Mouse (Mus musculus): ENCODE results near the gene Ugcg. TPM values are rescaled to one million over a fixed set of nuclear protein-coding genes. Genes with fewer than 3 reads are reported as not detected.

The Ugcg gene
- total RNA-seq (2023) = 10 to 100 TPM; 57.8 to 58.4 TPM

DNA sequence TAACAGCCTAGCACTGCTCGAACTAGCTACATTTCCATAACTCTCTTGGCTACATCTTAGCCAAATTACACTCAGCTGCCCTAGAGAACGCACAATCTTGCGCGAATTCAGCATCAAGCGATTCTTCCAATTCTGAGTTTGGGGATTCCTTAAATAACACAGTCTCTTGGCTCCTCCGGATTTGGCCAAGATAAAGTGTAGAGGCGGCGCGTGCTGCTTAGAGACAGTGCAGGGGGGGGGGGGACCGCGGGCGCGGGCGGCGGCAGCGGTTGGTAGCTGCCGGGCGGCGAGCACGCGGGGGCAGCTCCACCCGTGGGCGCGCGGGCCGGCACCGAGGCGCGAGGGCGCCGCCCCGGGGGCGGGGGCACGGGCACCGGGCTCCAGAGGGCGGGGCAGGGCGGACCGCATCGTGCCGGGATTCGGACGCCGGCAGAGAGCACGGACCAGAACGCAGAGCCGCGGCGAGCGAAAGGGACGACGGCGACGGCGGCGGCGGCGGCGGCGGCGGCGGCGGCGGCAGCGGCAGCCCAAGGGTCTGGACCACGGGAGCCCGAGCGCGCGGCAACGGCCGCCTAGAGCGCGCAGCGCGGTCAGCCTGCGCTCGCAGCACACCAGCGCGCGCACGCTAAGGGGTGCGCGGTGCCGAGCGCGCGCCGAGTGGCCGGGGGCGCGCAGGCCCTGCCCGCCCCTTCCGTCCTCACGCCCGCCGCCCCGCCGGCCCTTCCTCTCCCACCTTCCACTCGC is at the start of gene Ugcg:
TSS of gene Ugcg (plus strand) at position 456 of the 744 bp plus-strand sequence.

Other genes with a start within 250 kb of the Ugcg start
- gene Zkscan16, start 245.6 kb upstream of the Ugcg start, total RNA-seq (2023) = not detected
- gene Ptgr1, start 202.1 kb upstream of the Ugcg start, total RNA-seq (2023) = 1 to 10 TPM; 6.2 to 8.5 TPM
- gene Dnajc25, start 194.2 kb upstream of the Ugcg start, total RNA-seq (2023) = 1 to 10 TPM; 8.3 to 8.9 TPM
- gene Gm20503, start 186.0 kb upstream of the Ugcg start, total RNA-seq (2023) = 1 to 10 TPM in 1 of 2 experiments, not detected in 1; 4.3 TPM
- 100 to 1,000 TPM; 115 to 145 TPM for gene Gng10, start 154.2 kb upstream of the Ugcg start, total RNA-seq (2023)
- not detected for gene AI481877, start 50.3 kb upstream of the Ugcg start, total RNA-seq (2023)
- gene Susd1, start 249.4 kb downstream of the Ugcg start, total RNA-seq (2023) = 10 to 100 TPM; 20.0 to 22.5 TPM